Mouse (Mus musculus): ENCODE data around the gene Ednrb.
"Not testable (repeated sequence)": the region's sequence is repeated elsewhere in the genome, so short reads cannot be mapped to it uniquely, and the experiment has no call there.

Ednrb gene

GRCm38 (mm10) chr14:103822590-103822989 is 21.6 kb downstream of the Ednrb start:
- peak; percentile 39 for DNase-seq (ENCODE audit: low spot score)

GRCm38 (mm10) chr14:103816637-103817308 is 27.4 kb downstream of the Ednrb start:
- DNase-seq (ENCODE audit: low spot score): no peak

GRCm38 (mm10) chr14:103815542-103815941 is 28.7 kb downstream of the Ednrb start:
- no peak for DNase-seq (ENCODE audit: low spot score)

- no peak for DNase-seq (ENCODE audit: low spot score)
Observed at GRCm38 (mm10) chr14:103814015-103814691, 30.0 kb downstream of the Ednrb start.

- DNase-seq (ENCODE audit: low spot score): no peak
Observed at GRCm38 (mm10) chr14:103813246-103813645, 31.0 kb downstream of the Ednrb start.

GRCm38 (mm10) chr14:103811291-103811690 is 32.9 kb downstream of the Ednrb start:
- DNase-seq (ENCODE audit: low spot score): no peak

- DNase-seq (ENCODE audit: low spot score): no peak
Observed at GRCm38 (mm10) chr14:103803907-103804659, 40.1 kb downstream of the Ednrb start.

- DNase-seq (ENCODE audit: low spot score): no peak
Observed at GRCm38 (mm10) chr14:103797123-103797522, 47.1 kb downstream of the Ednrb start.

GRCm38 (mm10) chr14:103795591-103795990 is 48.6 kb downstream of the Ednrb start:
- no peak for DNase-seq (ENCODE audit: low spot score)

- no peak for DNase-seq (ENCODE audit: low spot score)
Observed at GRCm38 (mm10) chr14:103793409-103793808, 50.8 kb downstream of the Ednrb start.

- DNase-seq (ENCODE audit: low spot score): peak; percentile 39
Observed at GRCm38 (mm10) chr14:103792726-103793125, 51.5 kb downstream of the Ednrb start.

- DNase-seq (ENCODE audit: low spot score): no peak
Observed at GRCm38 (mm10) chr14:103787547-103787946, 56.7 kb downstream of the Ednrb start.

- no peak for DNase-seq (ENCODE audit: low spot score)
Observed at GRCm38 (mm10) chr14:103785096-103785965, 58.9 kb downstream of the Ednrb start.

- DNase-seq (ENCODE audit: low spot score): not testable (repeated sequence)
Observed at GRCm38 (mm10) chr14:103780336-103780735, 63.9 kb downstream of the Ednrb start.

- no peak for DNase-seq (ENCODE audit: low spot score)
Observed at GRCm38 (mm10) chr14:103779276-103779675, 64.9 kb downstream of the Ednrb start.

GRCm38 (mm10) chr14:103778533-103779151 is 65.6 kb downstream of the Ednrb start:
- DNase-seq (ENCODE audit: low spot score): peak; percentile 61

GRCm38 (mm10) chr14:103778009-103778431 is 66.2 kb downstream of the Ednrb start:
- DNase-seq (ENCODE audit: low spot score): peak; percentile 84

GRCm38 (mm10) chr14:103777386-103777785 is 66.8 kb downstream of the Ednrb start:
- peak; percentile 46 for DNase-seq (ENCODE audit: low spot score)

GRCm38 (mm10) chr14:103769319-103770245 is 74.6 kb downstream of the Ednrb start:
- no peak for DNase-seq (ENCODE audit: low spot score)

GRCm38 (mm10) chr14:103767488-103767887 is 76.7 kb downstream of the Ednrb start:
- DNase-seq (ENCODE audit: low spot score): no peak

Data from embryo, embryonic 10.5 days (tissue).